Mouse (Mus musculus): ENCODE data around the gene 1700093K21Rik. TPM values are rescaled to one million over a fixed set of nuclear protein-coding genes. Genes with fewer than 3 reads are reported as not detected.
"Not testable (repeated sequence)": the region's sequence is repeated elsewhere in the genome, so short reads cannot be mapped to it uniquely, and the experiment has no call there.

1700093K21Rik gene
- 132 and 166 TPM in 2 replicates for polyA plus RNA-seq (2012; rRNA removed)

DNA sequence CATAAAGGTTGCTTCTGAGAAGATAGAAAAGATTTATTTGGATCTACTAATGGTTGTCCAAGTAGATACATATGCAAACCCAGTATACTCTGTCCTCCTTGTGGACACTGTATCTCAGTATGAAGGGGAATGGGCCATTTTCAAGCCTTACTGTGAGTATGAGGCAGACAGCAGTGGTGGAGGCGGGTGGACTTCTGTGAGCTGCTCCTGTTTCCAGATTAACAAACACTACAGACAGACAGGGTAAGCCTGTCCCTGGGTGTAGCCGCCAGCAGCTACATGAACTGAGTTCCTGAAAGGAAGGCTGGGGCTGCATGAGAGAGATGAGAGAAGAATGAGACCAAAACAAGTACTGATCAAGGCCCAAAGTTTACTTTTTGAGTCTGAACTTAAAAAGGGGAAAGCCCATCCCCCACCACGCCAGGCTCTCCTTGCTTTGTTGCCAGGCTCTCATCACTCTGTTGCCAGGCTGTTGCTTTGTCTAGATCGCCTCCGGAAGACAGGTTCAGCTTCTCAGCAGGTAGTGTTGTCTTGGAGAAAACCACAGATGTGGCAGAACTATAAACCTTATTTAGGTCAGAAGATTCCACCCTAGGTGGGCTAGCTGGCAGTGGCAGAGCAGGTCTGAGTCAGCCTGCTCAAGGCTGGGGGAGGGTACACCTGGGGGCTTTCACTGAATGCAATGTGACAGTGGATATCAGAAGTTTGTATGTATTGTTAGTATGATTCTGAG, at the start of gene 1700093K21Rik:
TSS of gene 1700093K21Rik (minus strand) at position 683 of the 733 bp plus-strand sequence.
- H3K27ac ChIP-seq (ENCODE audit: control insufficient read depth, insufficient read depth, low read depth, low read length): peak within 1 kb of the TSS; percentile 65
- H3K4me1 ChIP-seq (ENCODE audit: control insufficient read depth, insufficient read depth, low read length): no peaks in the 10 kb centered on the region
- H3K27me3 ChIP-seq (ENCODE audit: control insufficient read depth, insufficient read depth, low read length): no peaks in the 10 kb centered on the region
- TF ChIP-seq POLR2A (IDR thresholded peaks at IDR 0.05; ENCODE audit: control insufficient read depth, low read depth, low read length): no peak
- TF ChIP-seq CTCF (IDR thresholded peaks at IDR 0.05; ENCODE audit: control insufficient read depth, insufficient read depth, insufficient replicate concordance, low read depth, low read length): no peak
- no peaks in the 10 kb centered on the region for H3K36me3 ChIP-seq (ENCODE audit: control insufficient read depth, insufficient read depth, low read length)
- peak within 1 kb of the TSS; percentile 80 for H3K4me3 ChIP-seq (ENCODE audit: control insufficient read depth, low read depth, low read length)

DNA sequence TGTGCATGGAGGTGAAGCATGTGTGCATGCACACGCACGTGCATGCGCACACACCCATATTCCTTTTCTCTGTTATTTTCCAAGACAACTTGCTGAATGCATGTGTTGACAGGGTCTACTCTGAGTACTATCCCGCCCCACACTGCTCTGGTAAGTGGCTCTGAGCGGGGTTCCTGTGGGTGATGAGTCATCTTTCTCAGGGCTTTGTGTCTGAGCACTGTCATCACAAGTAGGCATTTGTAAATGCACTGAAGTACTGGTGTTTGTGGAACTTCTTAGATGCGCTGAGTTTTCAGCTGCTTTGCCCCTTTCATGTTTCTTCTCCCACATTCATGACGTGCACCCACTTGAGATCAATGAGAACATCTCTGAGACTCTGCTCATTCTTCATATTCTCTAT, 49.2 kb upstream of the 1700093K21Rik start:
- H3K27me3 ChIP-seq (ENCODE audit: control insufficient read depth, insufficient read depth, low read length): no peaks in the 10 kb centered on the region
- TF ChIP-seq POLR2A (IDR thresholded peaks at IDR 0.05; ENCODE audit: control insufficient read depth, low read depth, low read length) (no peak), CTCF (IDR thresholded peaks at IDR 0.05; ENCODE audit: control insufficient read depth, insufficient read depth, insufficient replicate concordance, low read depth, low read length) (no peak)
- no peaks in the 10 kb centered on the region for H3K4me1 ChIP-seq (ENCODE audit: control insufficient read depth, insufficient read depth, low read length)
- peaks cover 2% of the 10 kb centered on the region for H3K36me3 ChIP-seq (ENCODE audit: control insufficient read depth, insufficient read depth, low read length)
- no peak overlapping the region for H3K4me3 ChIP-seq (ENCODE audit: control insufficient read depth, low read depth, low read length)
- H3K27ac ChIP-seq (ENCODE audit: control insufficient read depth, insufficient read depth, low read depth, low read length): no peak overlapping the region

DNA sequence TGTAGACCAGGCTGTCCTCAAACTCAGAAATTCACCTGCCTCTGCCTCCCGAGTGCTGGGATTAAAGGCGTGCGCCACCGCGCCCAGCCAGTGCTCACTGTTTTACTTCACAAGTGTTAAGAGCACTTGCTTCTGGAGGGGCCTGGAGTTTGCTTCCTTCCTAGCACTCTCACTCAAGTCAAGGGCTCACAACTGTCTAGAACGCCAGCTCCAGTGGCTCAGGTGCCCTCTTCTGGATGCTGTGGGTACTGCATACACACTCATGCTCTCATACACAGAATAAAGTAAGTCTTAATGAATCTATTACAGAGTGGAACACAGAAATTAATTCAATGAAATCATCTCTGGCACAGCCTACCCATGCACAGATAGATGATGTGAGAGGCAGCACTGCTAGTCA, 44.8 kb upstream of the 1700093K21Rik start:
- Histone ChIP-seq H3K27me3 (ENCODE audit: control insufficient read depth, insufficient read depth, low read length) (no peaks in the 10 kb centered on the region), H3K4me3 (ENCODE audit: control insufficient read depth, low read depth, low read length) (no peak overlapping the region), H3K4me1 (ENCODE audit: control insufficient read depth, insufficient read depth, low read length) (no peaks in the 10 kb centered on the region), H3K27ac (ENCODE audit: control insufficient read depth, insufficient read depth, low read depth, low read length) (no peak overlapping the region), H3K36me3 (ENCODE audit: control insufficient read depth, insufficient read depth, low read length) (peaks cover under 1% of the 10 kb centered on the region)
- peak; percentile 70; the same call in 1 of the 2 replicates for TF ChIP-seq CTCF (IDR thresholded peaks at IDR 0.05; ENCODE audit: control insufficient read depth, insufficient read depth, insufficient replicate concordance, low read depth, low read length)
- TF ChIP-seq POLR2A (IDR thresholded peaks at IDR 0.05; ENCODE audit: control insufficient read depth, low read depth, low read length): no peak

DNA sequence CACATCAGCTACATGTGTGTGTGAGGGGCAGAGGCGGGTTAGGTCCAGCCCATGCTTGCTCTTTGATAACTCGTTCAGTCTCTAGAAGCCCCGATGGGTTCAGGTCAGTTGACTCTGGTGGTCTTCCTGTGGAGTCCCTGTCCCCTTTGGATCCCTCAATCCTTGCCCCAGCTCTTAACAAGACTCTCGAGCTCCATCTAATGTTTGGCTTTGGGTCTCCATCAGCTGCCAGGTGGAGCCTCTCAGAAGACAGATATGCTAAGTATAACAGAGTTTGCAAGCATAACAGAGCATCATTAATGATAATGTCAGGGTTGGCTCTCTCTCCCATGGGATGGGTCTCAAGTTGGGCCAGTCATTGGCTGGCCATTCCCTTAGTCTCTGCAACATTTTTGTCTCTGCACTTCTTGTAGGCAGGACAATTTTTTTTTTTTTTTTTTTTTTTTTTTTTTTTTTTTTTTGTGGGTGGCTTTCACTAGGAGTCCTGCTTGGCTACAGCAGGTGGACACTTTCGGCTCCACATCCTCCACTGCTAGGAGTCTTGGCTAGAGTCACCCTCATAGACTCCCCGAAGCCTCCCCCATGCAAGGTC, 36.2 kb upstream of the 1700093K21Rik start:
- Histone ChIP-seq H3K27ac (ENCODE audit: control insufficient read depth, insufficient read depth, low read depth, low read length) (no peak overlapping the region), H3K4me1 (ENCODE audit: control insufficient read depth, insufficient read depth, low read length) (no peaks in the 10 kb centered on the region), H3K36me3 (ENCODE audit: control insufficient read depth, insufficient read depth, low read length) (no peaks in the 10 kb centered on the region), H3K27me3 (ENCODE audit: control insufficient read depth, insufficient read depth, low read length) (no peaks in the 10 kb centered on the region), H3K4me3 (ENCODE audit: control insufficient read depth, low read depth, low read length) (no peak overlapping the region)
- TF ChIP-seq CTCF (IDR thresholded peaks at IDR 0.05; ENCODE audit: control insufficient read depth, insufficient read depth, insufficient replicate concordance, low read depth, low read length): no peak

DNA sequence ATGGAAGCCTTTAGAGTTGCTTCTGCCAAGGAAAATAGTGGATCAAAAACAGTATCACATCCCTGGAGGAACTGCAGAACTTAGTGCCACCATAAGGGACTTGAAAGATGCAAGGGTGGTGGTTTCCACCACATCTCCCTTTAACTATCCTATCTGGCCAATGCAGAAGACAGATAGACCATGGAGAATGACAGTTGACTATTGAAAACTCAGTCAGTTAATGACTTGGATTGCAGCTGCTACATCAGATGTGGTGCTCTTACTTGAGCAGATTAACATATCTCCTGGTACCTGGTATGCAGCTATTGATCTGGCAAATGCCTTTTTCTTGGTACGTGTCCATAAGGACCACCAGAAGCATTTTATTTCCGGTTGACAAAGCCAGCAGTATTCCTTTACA, 16.5 kb upstream of the 1700093K21Rik start:
- Histone ChIP-seq H3K4me3 (ENCODE audit: control insufficient read depth, low read depth, low read length) (no peak overlapping the region), H3K36me3 (ENCODE audit: control insufficient read depth, insufficient read depth, low read length) (no peaks in the 10 kb centered on the region), H3K27ac (ENCODE audit: control insufficient read depth, insufficient read depth, low read depth, low read length) (no peak overlapping the region), H3K4me1 (ENCODE audit: control insufficient read depth, insufficient read depth, low read length) (no peaks in the 10 kb centered on the region), H3K27me3 (ENCODE audit: control insufficient read depth, insufficient read depth, low read length) (no peaks in the 10 kb centered on the region)
- TF ChIP-seq CTCF (IDR thresholded peaks at IDR 0.05; ENCODE audit: control insufficient read depth, insufficient read depth, insufficient replicate concordance, low read depth, low read length) (no peak), POLR2A (IDR thresholded peaks at IDR 0.05; ENCODE audit: control insufficient read depth, low read depth, low read length) (no peak)

DNA sequence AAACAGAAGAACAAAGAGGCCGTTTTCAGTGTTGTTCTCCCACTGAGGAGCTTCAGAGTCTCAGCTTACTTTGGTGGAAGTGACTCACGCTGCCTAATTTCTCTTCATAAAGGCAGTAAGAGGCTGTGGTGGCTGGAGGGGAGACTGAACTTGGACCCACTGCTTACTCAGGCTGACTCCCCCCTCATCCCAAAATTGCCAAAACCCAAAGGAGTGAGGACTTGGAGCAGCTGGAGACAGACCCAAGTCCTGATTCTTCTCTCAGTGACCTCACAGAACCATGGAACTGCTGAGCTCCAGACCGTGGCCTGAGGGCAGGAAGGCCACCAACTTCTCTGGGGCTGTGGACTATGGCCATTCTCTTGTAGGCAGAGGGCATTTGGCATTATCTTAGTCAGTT, 2.0 kb downstream of the 1700093K21Rik start:
- peak overlapping the region; percentile 71 for H3K27ac ChIP-seq (ENCODE audit: control insufficient read depth, insufficient read depth, low read depth, low read length)
- no peak for TF ChIP-seq CTCF (IDR thresholded peaks at IDR 0.05; ENCODE audit: control insufficient read depth, insufficient read depth, insufficient replicate concordance, low read depth, low read length)
- TF ChIP-seq POLR2A (IDR thresholded peaks at IDR 0.05; ENCODE audit: control insufficient read depth, low read depth, low read length): peak; percentile 69; the same call in 1 of the 2 replicates
- H3K36me3 ChIP-seq (ENCODE audit: control insufficient read depth, insufficient read depth, low read length): no peaks in the 10 kb centered on the region
- no peaks in the 10 kb centered on the region for H3K4me1 ChIP-seq (ENCODE audit: control insufficient read depth, insufficient read depth, low read length)
- no peaks in the 10 kb centered on the region for H3K27me3 ChIP-seq (ENCODE audit: control insufficient read depth, insufficient read depth, low read length)
- H3K4me3 ChIP-seq (ENCODE audit: control insufficient read depth, low read depth, low read length): peak overlapping the region; percentile 76

DNA sequence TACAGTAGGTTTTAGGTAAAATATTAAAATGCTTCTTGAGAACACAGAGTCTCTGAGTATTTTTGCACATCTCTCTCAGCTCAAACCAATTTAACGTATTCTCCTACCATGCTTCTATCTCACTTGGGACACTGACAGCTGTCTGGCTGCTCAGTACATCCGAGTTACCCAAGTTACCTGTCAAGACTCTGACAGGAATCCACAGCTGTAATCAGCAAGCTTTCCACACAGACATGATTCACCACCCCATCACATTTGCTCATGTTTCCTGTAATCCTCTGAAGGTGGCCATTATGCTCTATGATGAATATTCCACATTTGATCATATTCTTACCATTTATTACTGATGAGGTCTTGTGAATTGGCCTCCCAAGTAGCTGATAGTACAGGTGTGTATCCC, 5.6 kb downstream of the 1700093K21Rik start:
- peak overlapping the region; percentile 63; the same call in 1 of the 2 replicates for H3K4me3 ChIP-seq (ENCODE audit: control insufficient read depth, low read depth, low read length)
- no peak overlapping the region for H3K27ac ChIP-seq (ENCODE audit: control insufficient read depth, insufficient read depth, low read depth, low read length)
- no peak for TF ChIP-seq CTCF (IDR thresholded peaks at IDR 0.05; ENCODE audit: control insufficient read depth, insufficient read depth, insufficient replicate concordance, low read depth, low read length)
- no peak for TF ChIP-seq POLR2A (IDR thresholded peaks at IDR 0.05; ENCODE audit: control insufficient read depth, low read depth, low read length)
- no peaks in the 10 kb centered on the region for H3K36me3 ChIP-seq (ENCODE audit: control insufficient read depth, insufficient read depth, low read length)
- no peaks in the 10 kb centered on the region for H3K4me1 ChIP-seq (ENCODE audit: control insufficient read depth, insufficient read depth, low read length)
- no peaks in the 10 kb centered on the region for H3K27me3 ChIP-seq (ENCODE audit: control insufficient read depth, insufficient read depth, low read length)

DNA sequence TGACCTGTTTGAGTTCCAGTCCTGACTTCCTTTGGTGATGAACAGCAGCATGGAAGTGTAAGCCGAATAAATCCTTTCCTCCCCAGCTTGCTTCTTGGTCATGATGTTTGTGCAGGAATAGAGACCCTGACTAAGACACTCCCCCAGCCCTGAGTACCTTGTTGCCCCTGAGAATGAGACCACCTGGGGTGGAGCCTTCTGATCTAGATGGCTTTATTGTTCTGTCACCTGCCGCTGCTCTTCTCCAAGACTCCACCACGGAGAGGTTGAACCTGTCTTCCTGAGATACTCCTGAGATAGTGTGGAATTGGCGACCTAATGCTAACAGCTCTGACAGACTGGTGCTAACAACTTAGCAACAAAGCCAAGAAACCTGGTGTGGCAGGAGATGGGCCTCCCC, 6.2 kb downstream of the 1700093K21Rik start:
- not testable (repeated sequence) for H3K27me3 ChIP-seq (ENCODE audit: control insufficient read depth, insufficient read depth, low read length); H3K27ac ChIP-seq (ENCODE audit: control insufficient read depth, insufficient read depth, low read depth, low read length); H3K36me3 ChIP-seq (ENCODE audit: control insufficient read depth, insufficient read depth, low read length); H3K4me1 ChIP-seq (ENCODE audit: control insufficient read depth, insufficient read depth, low read length)
- H3K4me3 ChIP-seq (ENCODE audit: control insufficient read depth, low read depth, low read length): peak overlapping the region; percentile 63; the same call in 1 of the 2 replicates

DNA sequence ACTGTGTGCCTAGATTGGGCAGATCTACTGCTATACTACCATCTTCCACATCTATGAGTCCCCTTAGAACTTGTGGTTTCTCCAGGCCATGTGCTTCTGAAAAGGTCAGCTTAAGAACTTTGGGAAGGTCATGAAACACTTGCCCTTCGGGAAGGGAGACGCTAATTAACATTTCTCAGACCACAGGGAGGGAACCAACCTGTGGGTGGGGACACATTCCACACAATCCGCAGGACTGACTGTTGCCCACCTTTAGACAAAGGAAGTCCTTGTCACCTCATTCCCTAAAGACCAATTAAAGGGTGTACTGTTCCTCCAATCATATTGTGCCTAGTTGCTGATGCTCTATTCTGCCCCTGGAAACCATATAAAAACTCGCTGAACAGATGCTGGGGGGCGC, 16.2 kb downstream of the 1700093K21Rik start:
- H3K4me3 ChIP-seq (ENCODE audit: control insufficient read depth, low read depth, low read length); H3K4me1 ChIP-seq (ENCODE audit: control insufficient read depth, insufficient read depth, low read length); H3K36me3 ChIP-seq (ENCODE audit: control insufficient read depth, insufficient read depth, low read length); H3K27ac ChIP-seq (ENCODE audit: control insufficient read depth, insufficient read depth, low read depth, low read length); H3K27me3 ChIP-seq (ENCODE audit: control insufficient read depth, insufficient read depth, low read length): not testable (repeated sequence)

Data from testis, adult 2 months (tissue).